Mouse (Mus musculus) embryonic fibroblast, embryonic 13.5 days (primary cell): Measurements from ENCODE around the gene Hepacam. TPM values are rescaled to one million over a fixed set of nuclear protein-coding genes. Genes with fewer than 3 reads are reported as not detected.

Experiments
- H3K27ac ChIP-seq: 2 replicates; pipeline ENCODE4 v1.5.1; 2012; ENCODE audit warnings: low read length, control low read depth, inconsistent platforms; ENCODE audit not compliant: insufficient read depth
- H3K4me1 ChIP-seq: 2 replicates; pipeline ENCODE4 v1.6.1; 2011; ENCODE audit warnings: low read length; ENCODE audit not compliant: control insufficient read depth, insufficient read depth
- H3K4me3 ChIP-seq: 2 replicates; pipeline ENCODE4 v1.5.1; 2011; ENCODE audit warnings: mild to moderate bottlenecking, control low read depth, low read length; ENCODE audit not compliant: insufficient read depth
- CTCF ChIP-seq: IDR thresholded peaks from 2 replicates; pipeline ENCODE4 v1.5.1; 2011; ENCODE audit warnings: mild to moderate bottlenecking, control low read depth, low read length, moderate library complexity, borderline replicate concordance; ENCODE audit not compliant: insufficient read depth
- POLR2A ChIP-seq: IDR thresholded peaks from 2 replicates; pipeline ENCODE4 v1.6.1; 2011; ENCODE audit warnings: low read depth, mild to moderate bottlenecking, control low read depth, low read length, moderate library complexity
- polyA plus RNA-seq: library from polyadenylated mRNA; stranded (reverse); fragments of >200 nt; gene quantifications from 2 replicates; pipeline ENCODE4 v1.2.4, GENCODE M21; 2011; ENCODE audit warnings: low read depth; ENCODE audit not compliant: missing spikeins, insufficient read length

Gene Hepacam
- polyA plus RNA-seq, 1 experiment = 0.44 TPM

- no peaks in the 10 kb centered on the region for H3K4me1 ChIP-seq
- TF ChIP-seq POLR2A = no peak
- TF ChIP-seq CTCF = no peak
- H3K4me3 ChIP-seq = peak overlapping the region; percentile 17
- H3K27ac ChIP-seq = no peak overlapping the region
These were observed 17.4 kb downstream of the Hepacam start for GRCm38 (mm10) chr9:37384284-37385182.

GRCm38 (mm10) chr9:37390891-37391290, 23.7 kb downstream of the Hepacam start:
- H3K27ac ChIP-seq = no peak overlapping the region

GRCm38 (mm10) chr9:37392071-37392470, 24.9 kb downstream of the Hepacam start:
- H3K4me1 ChIP-seq = no peaks in the 10 kb centered on the region
- H3K27ac ChIP-seq = no peak overlapping the region
- no peak overlapping the region for H3K4me3 ChIP-seq
- TF ChIP-seq CTCF (no peak), POLR2A (no peak)

More at GRCm38 (mm10) chr9:37390891-37391290, 23.7 kb downstream of the Hepacam start:
- TF ChIP-seq CTCF (no peak), POLR2A (no peak)
- no peak overlapping the region for H3K4me3 ChIP-seq
- no peaks in the 10 kb centered on the region for H3K4me1 ChIP-seq

- no peak for TF ChIP-seq CTCF
- TF ChIP-seq POLR2A = no peak
- Histone ChIP-seq H3K27ac (no peak overlapping the region), H3K4me3 (no peak overlapping the region), H3K4me1 (no peaks in the 10 kb centered on the region)
These were observed 26.5 kb downstream of the Hepacam start for GRCm38 (mm10) chr9:37393482-37394131.

GRCm38 (mm10) chr9:37400585-37400984, 33.4 kb downstream of the Hepacam start:
- TF ChIP-seq CTCF = no peak
- TF ChIP-seq POLR2A = no peak
- Histone ChIP-seq H3K27ac (no peak overlapping the region), H3K4me3 (no peak overlapping the region), H3K4me1 (no peaks in the 10 kb centered on the region)

DNA sequence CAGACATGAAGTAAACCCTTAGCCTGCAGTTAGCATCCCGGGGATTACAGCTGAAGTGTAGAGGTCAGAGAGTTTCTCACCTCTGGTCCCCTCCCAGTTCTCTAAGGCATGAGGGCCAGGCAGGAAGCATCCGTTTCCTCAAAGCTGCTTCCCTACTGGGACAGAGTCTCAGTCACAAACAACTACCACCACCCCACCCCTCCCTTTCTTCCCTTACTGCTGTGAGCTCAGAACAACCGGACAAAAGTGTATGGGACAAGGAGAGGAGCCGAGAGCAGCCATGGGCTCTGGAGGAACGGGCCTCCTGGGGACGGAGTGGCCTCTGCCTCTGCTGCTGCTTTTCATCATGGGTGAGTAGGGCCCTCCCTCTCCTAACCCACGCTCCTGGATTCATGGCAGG, 34.7 kb downstream of the Hepacam start, which contains the start of gene Robo4:
TSS of gene Robo4 (plus strand) at position 96 of the 400 bp plus-strand sequence.
- H3K27ac ChIP-seq = no peak within 1 kb of the TSS

DNA sequence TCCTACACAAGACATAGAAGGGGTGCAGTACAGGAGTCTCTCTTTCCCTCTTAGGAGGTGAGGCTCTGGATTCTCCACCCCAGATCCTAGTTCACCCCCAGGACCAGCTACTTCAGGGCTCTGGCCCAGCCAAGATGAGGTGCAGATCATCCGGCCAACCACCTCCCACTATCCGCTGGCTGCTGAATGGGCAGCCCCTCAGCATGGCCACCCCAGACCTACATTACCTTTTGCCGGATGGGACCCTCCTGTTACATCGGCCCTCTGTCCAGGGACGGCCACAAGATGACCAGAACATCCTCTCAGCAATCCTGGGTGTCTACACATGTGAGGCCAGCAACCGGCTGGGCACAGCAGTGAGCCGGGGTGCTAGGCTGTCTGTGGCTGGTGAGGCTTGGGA, 35.4 kb downstream of the Hepacam start:
- no peak for TF ChIP-seq POLR2A
- TF ChIP-seq CTCF = no peak
- H3K4me1 ChIP-seq = no peaks in the 10 kb centered on the region
- no peak overlapping the region for H3K27ac ChIP-seq
- H3K4me3 ChIP-seq = no peak overlapping the region

More for the DNA sequence above, 34.7 kb downstream of the Hepacam start, which contains the start of gene Robo4:
- Histone ChIP-seq H3K4me3 (no peak within 1 kb of the TSS), H3K4me1 (no peaks in the 10 kb centered on the region)
- TF ChIP-seq CTCF (no peak), POLR2A (no peak)

GRCm38 (mm10) chr9:37403011-37403410, 35.9 kb downstream of the Hepacam start:
- Histone ChIP-seq H3K27ac (no peak overlapping the region), H3K4me1 (no peaks in the 10 kb centered on the region), H3K4me3 (no peak overlapping the region)
- TF ChIP-seq CTCF (no peak), POLR2A (no peak)

- Histone ChIP-seq H3K4me1 (no peaks in the 10 kb centered on the region), H3K27ac (no peak overlapping the region), H3K4me3 (no peak overlapping the region)
- TF ChIP-seq CTCF (peak; percentile 20; the same call in 1 of the 2 replicates), POLR2A (no peak)
These were observed 39.2 kb downstream of the Hepacam start for GRCm38 (mm10) chr9:37406372-37406771.

GRCm38 (mm10) chr9:37407850-37408502, 40.8 kb downstream of the Hepacam start:
- Histone ChIP-seq H3K4me1 (no peaks in the 10 kb centered on the region), H3K27ac (no peak overlapping the region), H3K4me3 (no peak overlapping the region)
- TF ChIP-seq CTCF (no peak), POLR2A (no peak)
